Mouse (Mus musculus): ENCODE data around the gene Rdh16.
A peak's percentile ranks its signal among the peaks of the same experiment; 100 is the strongest.
"Not testable (repeated sequence)": the region's sequence is repeated elsewhere in the genome, so short reads cannot be mapped to it uniquely, and the experiment has no call there.

Rdh16 gene

DNA sequence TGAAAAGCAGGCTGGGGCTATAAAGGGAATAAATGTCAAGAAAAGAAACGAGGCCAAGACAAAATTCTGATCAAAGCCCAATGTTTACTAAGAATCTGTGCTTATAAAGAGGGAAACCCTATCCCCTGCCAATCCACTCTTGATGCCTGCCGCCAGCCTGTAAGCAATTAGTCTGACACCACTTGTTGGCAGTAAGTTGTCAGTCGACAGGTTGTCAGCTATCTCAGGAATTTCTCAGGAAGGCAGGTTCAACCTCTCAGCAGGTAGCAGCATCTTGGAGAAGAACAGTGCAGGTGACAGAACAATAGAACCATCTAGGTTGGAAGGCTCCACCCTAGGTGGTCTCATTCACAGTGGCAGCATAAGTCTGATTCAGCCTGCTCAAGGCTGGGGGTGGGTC lies 28.2 kb downstream of the Rdh16 start:
- no peak for DNase-seq (ENCODE audit: low read depth, low spot score)

DNA sequence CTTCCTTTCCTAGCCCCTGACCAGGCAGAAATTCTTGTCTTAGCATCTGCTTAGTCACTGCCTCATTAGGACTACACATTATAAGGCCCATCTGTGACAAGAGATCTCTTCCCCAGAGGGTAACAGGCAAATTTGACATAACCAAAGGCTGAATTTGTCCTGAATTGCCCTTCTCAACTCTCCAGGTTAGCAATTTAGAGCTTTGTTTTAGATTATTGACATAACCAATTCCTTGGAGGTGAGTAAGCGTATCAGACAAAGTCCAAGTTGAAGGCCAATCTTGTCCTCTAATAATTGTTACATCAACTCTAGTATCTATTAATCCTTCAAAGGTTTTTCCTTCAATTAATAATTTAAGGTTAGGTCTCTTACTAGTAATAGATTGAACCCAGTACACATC lies 33.2 kb downstream of the Rdh16 start:
- DNase-seq (ENCODE audit: low read depth, low spot score): not testable (repeated sequence)

DNA sequence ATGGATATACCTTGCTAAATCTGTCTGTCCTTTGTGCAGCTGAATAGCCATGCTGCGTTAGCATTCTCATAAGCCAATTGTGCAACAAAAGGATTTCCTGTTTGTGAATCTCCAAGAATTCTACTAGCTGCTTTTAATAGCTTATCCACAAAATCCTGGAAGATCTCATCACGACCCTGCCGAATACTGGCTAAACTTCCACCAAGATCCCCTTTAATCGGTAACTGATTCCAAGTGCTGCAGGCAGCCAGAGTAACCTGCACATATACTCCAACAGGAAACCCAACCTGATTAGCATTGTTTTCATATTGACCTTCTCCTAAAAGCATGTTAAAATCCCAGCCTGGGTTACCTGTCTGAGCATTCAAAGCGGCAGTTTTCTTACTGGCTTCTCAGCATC lies 34.3 kb downstream of the Rdh16 start:
- no peak for DNase-seq (ENCODE audit: low read depth, low spot score)

DNA sequence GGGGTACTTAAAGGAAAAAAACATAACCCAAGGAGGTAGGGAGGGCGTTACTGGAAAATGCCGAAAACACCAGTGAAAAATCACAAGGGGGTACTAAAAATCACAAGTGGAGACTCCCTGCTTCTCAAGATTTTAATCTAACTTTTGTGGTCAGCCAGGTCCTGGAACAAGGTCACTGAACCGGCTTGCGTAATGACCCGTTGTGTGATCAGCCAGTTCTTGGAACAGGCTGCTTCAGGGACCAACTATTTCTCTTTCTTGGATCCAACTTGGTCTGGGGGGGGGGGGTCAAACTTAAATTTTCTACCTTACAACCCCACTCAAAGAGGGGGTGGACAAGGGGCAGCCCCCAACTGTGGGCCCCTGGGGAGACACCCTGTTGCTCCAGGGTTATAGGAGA lies 36.8 kb downstream of the Rdh16 start:
- DNase-seq (ENCODE audit: low read depth, low spot score): not testable (repeated sequence)

DNA sequence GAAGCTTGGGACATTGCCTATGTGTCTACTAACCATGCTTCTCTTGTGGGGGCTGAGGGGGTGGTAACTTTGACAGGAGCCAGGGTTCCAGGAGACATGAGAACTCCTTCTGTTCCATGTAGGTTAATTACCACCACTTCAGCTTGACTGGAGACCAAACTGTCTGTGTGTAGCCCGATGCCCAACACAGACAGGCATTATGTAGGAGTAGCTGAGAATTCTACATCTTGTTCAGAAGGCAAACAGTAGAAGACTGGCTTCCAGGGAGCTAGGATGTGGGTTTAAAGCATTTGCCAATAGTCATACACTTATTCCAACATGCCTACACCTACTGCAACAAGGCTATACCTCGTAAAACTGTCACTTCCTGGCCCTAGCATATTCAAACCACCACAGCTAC lies 37.6 kb downstream of the Rdh16 start:
- peak; percentile 52 for DNase-seq (ENCODE audit: low read depth, low spot score)

DNA sequence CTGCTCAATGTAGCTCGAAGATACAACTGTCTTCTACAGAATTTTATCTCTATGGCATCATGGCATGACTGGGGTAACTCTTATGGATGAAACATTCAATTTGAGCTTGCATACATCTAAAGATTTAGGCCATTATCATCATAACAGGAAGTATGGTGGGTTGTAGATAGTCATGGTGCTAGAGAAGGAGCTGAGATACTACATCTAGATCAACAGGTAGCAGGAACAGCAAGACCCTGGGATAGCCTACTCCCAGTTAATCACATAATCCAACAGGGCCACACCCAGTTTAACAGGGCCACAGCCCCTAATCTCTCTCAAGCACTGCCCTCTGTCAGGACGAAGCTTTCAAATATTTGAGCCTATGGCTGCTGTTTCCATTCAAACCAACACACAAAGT lies 39.8 kb downstream of the Rdh16 start:
- no peak for DNase-seq (ENCODE audit: low read depth, low spot score)

DNA sequence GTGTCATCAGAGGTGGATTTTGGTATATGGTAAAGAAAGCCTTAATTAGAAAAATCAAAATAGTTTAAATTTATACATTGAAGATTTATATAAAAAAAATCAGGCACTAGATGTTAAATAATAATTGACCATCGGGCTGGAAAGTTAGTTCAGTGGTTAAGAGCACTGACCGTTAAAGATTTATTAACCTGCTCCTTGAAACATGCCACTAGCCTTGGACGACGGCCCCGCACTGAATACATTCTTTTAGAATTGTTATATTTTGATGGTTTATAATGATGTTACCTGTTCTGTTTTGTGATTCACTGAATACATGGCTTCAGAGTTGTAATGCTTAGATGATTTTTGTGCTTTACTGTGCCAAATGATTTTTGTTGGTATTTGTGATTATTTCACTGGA lies 45.0 kb downstream of the Rdh16 start:
- not testable (repeated sequence) for DNase-seq (ENCODE audit: low read depth, low spot score)

DNA sequence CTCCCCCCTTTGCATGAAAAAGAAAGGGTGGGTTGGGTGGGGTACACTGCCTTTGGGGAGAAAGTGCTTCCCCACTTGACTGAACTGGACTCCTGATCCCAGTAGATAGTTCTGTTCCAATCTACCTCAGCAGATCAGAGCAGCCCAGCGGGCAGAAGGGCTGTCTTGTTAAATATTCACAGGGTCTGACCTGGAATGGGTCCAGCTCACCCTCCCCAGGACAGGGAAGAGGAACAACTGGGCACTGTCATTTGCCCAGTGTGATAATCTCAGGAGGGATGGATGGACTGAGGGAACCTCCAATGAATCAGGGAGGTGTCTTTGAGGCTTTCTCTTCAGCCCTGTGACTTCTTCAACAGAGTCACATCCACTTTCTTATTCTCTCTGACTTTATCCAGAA lies 47.1 kb downstream of the Rdh16 start:
- DNase-seq (ENCODE audit: low read depth, low spot score): no peak

DNA sequence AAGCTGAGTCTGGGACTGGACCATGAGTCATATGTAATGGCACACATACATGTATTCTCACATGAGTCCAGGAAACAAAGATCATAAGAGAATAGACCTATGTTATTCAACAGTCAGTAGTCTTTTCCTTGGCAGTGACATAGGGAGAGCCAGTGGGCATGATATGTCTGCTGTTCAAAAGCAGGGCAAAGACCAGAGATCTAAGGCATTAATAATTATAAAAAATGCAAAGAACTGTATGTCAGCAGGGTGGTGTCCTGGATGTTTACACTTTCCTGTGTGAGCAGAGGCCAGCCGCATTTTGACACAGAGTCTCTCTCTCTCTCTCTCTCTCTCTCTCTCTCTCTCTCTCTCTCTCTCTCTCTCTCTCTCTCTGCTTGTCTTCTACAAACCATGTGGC lies 48.7 kb downstream of the Rdh16 start, which contains the start of gene Rdh19:
Gene Rdh19 (plus strand): TSS at position 301 of the 400 bp plus-strand sequence.
- DNase-seq (ENCODE audit: low read depth, low spot score): no peak

DNA sequence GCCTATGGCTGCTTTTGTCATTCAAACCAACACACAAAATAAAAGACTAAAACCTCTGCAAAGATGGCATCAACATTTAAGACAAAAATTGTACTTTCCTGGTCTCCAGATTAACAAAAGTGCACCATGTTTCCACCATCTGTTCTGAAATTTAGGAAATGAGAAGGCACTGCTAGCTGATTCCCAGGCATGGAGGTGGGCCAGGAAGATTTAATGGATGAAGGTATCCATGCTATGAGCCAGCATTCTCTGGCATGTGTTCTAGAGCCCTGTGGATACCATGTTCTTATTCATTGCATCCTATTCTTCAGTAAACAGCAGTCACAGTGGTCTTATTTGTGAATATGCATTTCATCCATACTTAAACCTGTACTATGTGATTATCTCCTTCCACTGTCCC lies 55.4 kb downstream of the Rdh16 start:
- DNase-seq (ENCODE audit: low read depth, low spot score): no peak

DNA sequence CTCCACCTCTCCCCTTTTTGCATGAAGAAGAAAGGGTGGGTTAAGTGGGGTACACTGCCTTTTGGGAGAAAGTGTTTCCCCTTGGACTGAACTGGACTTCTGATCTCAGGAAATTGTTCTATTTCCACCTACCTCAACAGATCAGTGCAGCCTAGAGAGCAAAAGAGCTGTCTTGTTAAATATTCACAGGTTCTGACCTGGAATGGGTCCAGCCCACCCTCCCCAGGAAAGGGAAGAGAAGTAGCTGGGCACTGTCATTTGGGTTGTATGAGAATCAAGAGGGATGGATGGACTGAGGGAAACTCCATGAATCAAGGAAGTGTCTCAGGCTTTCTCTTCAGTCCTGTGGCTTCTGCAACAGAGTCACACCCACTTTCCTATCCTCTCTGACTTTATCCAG lies 64.0 kb downstream of the Rdh16 start:
- DNase-seq (ENCODE audit: low read depth, low spot score): no peak

DNA sequence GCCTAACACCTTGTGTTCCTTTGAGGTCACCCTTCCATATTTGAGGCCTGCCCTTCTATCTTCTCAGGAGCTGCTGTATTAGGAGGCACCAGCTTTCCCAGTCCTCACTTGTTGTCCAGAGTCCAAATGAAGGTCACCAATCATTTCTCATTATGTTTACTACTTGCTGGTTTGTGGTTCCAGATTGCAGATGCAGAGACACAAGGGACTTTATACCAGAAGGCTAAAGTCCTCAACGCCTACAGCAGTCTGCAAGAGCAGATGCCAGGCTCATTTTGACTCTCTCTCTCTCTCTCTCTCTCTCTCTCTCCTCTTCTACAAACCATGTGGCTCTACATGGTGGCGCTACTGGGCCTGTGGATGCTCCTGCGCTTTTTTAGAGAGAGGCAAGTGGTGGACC lies 65.3 kb downstream of the Rdh16 start, which contains the start of gene Rdh16f2:
Gene Rdh16f2 (plus strand): TSS at position 243 of the 400 bp plus-strand sequence.
- DNase-seq (ENCODE audit: low read depth, low spot score): no peak

DNA sequence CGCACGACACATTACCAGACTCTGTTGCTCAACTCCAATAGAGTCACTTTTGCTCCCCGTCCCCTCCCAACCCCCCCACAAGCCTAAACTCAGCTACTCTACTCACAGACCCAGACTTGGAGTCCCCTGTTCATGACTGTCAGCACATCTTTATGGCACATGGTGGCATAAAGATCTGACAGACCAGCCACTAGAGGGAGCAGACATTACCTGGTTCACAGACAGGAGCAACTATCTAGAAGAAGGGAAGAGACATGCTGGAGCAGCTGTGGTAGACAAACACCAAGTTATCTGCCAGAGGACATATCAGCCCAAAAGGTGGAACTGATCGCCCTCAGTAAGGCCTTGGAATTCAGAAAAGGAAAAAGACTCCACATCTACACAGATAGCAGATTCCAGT lies 71.5 kb downstream of the Rdh16 start:
- DNase-seq (ENCODE audit: low read depth, low spot score): no peak

DNA sequence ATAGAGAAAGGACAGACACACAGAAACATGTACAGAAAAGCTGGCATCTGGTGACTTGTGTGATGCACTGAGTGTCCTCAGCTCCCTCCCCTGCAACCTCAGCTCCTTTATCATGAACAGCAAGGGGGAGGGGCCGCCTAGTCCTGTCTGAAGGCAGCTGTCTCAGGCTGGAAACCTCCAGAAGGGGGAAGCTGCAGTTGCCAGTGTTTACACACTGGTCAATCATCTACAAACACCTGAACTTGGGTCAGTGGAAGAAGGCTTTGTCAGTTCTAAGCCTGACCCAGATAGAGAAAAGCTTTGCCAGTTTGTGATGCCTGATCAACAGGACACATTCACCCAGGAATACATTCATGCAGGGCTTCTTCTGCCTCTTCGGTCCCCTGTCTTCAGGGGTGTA lies 76.7 kb downstream of the Rdh16 start:
- DNase-seq (ENCODE audit: low read depth, low spot score): no peak

DNA sequence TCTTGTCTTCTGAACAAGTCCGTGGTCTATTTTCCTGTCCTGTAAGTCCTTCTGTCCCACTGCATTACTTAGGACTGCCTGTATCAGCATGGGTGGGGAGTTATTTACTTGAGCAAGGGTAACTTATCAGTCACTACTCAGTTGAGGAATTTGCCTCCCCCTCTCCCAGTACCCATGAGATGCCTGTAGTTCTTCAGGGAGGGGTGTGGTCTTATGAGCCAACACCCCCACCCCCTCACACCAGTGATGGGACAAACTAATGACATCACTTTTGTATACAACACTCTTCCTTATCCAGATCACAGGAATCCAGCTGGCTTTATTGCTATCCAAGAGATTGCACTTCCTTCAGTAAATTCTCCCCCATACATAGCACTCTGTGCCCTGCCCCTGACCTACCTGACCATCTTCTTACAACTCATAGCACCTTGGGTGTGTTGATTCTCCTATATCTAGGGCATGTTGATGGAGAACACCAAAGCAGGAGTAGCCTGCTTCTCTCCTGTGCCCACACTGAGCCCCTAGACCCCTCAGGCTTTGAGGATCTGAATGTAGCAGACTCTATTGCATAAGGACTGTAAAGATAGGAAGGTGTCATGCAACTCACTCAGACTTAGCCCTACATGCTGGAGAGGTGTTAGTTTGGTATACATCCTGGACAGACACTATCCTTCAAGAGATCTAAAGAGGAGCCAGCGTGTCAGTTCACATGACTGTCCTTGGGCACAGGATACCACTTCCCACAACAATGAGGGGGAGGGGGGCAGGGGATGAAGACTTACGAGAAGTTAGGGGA lies 77.5 kb downstream of the Rdh16 start:
- DNase-seq (ENCODE audit: low read depth, low spot score): no peak

DNA sequence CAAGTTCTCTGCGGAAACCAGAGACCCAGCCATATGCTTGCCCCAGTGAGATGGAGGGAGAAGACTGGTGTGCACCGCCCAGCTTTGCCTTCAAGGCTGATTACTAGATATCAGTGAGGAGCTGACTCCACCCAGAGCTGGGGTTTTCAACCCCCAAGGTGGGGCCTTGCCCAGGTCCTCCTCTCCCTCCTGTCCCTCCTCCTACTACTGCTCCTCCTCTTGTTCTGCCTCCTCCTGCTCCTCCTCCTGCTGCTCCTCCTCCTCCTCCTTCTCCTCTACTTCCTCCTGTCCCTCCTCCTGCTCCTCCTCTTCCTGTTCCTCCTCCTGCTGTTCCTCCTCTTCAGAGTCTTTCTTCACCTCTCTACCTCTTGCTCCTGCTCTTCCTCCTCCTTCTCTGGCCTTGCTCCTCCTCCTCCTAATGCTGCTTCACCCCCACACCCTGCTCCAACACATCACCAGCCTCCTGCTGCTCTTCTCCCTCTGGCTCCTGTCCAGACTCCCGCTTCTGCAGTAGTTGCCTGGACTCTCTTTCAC lies 78.3 kb downstream of the Rdh16 start:
- no peak for DNase-seq (ENCODE audit: low read depth, low spot score)

DNA sequence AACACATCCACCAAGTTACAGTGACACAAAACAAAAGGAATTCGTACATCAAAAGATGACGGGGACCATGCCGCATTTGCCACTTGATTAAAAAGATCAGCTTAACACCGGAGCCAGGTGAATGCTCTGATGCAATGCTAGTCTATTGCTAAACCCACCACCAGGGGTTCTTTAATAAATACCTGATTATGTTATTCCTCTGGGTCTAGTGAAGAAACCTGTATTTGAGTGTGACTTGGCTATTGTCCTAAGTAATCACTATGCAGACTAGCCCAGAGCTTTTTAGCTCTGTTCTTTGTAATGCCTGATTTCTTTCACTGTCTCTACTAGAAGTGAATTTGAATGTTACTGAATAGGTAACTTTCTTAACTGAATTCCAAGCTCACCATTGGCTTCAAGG lies 80.1 kb downstream of the Rdh16 start:
- no peak for DNase-seq (ENCODE audit: low read depth, low spot score)

DNA sequence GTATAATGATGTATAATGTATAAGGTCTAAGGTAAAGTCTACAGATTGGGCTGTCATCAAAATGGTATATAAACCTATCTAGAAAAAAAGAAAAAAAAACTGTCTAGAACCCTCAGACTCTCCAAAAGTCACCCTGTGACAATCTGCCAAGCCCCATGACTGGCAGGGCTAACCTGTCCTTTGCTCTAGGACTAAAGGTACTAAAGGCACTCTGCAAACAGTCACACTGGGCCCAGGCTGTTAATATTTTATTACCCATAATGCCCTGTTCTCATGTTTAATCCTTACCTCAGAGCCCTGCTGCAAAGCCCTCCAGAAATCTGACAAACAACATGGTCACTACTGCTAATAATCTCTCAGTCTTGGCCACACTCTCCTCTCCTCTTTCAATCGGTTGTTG lies 85.6 kb downstream of the Rdh16 start:
- DNase-seq (ENCODE audit: low read depth, low spot score): no peak

DNA sequence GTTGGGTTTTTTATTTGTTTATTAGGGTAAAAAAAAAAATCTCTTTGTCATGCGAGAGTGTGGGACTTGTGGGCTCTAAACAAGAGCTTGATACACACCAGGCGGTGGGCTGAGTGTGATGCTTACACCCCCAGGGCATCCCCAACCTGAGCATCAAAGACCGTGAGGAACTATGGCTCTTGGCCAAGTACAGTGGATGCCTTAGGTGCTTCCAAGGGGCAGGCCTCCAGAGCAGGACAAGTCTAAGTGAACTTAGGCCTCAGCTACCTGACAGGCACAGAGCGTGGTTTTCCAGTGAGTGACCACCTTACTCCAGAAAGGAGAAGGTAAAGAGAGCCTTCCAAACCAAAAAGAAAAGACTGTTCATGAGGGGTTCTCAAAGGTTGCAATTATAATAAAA lies 86.0 kb downstream of the Rdh16 start:
- DNase-seq (ENCODE audit: low read depth, low spot score): no peak

DNA sequence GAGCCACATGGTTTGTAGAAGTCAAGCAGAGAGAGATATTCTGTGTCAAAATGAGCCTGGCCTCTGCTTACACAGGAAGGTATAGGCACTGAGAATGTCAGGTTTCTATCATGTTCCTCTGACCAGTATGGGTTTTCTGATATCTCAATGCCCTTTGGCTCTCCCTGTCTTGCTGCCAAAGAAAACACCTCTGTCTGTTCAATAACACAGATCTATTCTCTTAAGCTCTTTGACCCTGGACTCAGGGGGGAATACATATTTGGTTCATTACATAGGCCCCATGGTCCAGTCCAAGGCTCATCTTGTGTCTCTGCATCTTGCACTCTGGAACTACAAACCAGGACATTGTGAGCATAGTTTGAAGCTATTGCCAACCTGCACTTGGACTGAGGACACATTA lies 87.7 kb downstream of the Rdh16 start, which contains the start of gene Rdh7:
Gene Rdh7 (minus strand): TSS at position 213 of the 400 bp plus-strand sequence.
- DNase-seq (ENCODE audit: low read depth, low spot score): no peak

DNA sequence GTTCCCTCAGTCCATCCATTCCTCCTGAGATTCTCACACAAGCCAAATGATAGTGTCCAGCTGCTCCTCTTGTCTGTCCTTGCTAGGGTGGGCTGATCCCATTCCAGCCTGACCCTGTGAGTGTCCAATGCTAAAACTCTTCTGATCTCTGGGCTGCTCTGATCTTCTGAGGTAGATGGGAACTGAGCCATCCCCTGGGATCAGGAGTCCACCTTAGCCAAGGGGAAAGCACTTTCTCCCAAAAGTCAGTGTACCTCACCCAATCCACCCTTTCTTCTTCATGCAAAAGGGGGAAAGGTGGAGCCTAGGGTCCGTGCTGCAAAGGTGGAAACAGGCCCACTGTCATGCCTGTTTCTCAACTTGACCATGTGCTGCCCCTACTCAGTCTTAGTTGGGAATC lies 90.5 kb downstream of the Rdh16 start:
- no peak for DNase-seq (ENCODE audit: low read depth, low spot score)

DNA sequence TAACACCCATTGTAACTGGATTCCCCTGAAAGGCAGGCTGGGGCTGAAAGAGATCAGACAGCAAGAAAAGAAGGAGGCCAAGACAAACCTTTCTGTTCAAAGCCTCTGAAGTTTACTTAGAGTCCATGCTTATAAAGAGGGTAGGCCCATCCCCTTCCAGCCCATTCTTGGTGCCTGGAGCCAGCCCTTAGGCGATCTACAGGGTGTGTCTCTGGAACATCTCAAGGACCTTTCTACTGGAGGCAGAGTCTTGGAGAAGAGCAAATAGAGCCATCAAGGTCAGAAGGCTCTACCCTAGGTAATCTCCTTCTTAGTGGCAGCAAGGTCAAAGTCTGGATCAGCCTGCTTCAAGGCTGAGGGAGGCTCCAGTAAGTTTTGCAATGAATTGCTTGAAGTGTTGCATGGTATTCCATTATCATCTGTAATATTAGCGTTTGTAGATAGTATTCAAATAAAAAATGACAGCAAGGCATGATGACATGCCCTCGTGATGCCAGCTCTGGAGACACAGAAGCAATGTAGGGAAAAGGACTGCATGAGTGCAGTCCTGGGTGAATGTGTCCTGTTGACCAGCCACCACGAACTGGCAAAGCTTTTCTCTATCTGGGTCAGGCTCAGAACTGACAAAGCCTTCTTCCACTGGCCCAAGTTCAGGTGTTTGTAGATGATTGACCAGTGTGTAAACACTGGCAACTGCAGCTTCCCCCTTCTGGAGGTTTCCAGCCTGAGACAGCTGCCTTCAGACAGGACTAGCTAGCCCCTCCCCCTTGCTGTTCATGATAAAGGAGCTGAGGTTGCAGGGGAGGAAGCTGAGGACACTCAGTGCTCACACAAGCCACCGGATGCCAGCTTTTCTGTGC lies 92.4 kb downstream of the Rdh16 start:
- DNase-seq (ENCODE audit: low read depth, low spot score): not testable (repeated sequence)
